Mouse (Mus musculus) cerebellum, adult 11-12 months (tissue): ENCODE measurements around the gene Pgbd1.
A peak's percentile ranks its signal among the peaks of the same experiment; 100 is the strongest.

Experiments used
- DNase-seq: peaks from one replicate; pipeline ENCODE4 v3.0.0; 2022

Gene Pgbd1

DNA sequence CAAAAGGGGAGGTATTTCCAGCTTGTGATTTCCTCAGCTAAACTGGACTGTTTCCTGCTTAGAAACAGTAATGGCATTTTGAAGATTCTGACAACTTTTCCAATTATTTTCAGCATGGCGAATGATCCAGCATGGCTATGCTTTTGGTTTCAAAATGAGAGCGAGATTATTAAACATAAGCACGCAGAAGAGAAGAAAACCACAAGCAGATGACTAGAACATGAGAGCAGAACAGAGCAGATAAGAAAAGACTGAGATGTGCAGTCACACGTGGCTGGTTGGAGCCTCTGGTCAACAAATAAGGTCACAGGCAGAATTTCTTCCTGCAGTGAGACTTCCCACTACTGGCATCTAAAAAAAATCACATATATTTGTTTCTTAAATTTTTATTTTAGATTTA, 25.6 kb downstream of the Pgbd1 start:
- DNase-seq, result no peak

DNA sequence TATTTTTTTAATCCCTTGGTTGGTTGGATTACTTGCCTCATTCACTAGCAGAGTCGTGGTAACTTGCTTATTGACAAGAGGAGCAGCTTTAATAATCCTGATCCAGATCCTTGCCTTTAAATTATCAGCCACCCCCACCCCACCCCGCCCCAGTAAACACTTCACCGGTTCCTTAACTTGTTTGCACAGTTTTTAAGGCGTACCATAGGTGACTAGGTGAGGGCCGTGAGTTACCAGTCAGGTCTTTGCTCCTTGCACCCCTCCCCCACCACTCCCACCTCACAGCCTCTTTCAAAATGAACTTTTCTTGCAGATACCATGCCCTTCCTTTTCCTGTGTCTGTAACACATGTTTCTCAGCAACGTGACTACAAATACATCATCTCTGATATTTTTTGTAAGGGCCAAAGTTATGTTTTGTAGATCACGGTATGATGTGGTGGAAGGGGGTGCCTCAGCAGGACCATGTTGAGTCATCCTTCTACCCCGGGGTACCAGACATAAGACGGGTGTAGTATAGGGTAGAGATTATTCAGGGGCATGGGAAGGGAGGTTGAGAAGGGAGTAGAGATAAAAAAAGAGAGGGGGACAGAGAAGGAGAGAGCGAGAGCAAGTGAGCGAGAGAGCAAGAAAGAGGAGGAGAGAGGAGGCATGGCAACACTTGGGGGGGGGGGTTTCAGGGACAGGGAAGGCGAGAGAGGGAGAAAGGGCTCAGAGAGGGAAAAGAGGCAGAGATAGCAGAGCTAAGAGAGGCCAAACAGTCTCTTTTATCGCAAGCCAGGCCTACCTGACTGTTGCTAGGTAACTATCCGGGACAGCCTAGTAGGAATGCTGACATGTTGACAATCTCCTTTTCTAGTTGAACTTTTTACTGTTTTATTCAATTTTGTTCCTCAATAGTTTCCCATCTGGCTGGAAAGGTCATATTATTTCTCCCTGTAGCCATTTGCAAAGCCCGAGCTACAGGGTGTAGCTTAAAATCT, 26.3 kb downstream of the Pgbd1 start:
- DNase-seq, result no peak

DNA sequence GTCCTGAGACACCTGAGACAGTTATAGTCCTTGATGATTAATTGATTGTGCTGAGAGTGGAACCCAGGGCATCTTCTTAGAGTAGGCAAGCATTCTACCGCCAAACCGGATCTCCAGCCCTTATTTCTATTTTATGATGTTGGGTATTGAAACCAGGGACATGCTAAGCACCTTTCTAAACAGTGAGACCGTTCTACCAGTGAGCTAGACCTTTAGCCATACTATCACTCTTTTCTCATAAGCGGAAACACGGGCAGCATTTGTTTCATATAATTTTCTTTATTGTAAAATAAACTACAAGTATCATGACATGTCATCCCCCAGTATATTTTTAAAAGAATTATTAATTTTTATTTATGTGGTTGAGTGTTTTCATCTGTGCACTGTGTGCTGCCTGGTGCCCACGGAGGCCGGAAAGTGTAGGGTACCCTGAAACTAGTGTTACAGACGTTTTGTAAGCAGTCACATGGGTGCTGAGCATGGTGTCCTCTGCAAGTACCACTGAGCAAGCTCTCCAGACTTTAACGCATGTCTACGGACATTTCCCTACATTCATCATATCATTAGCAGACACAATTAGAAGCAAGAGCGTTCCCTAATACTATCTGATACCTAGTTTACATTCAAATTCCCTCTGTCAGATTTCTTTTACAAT, 31.9 kb downstream of the Pgbd1 start:
- peak; percentile 16 for DNase-seq

DNA sequence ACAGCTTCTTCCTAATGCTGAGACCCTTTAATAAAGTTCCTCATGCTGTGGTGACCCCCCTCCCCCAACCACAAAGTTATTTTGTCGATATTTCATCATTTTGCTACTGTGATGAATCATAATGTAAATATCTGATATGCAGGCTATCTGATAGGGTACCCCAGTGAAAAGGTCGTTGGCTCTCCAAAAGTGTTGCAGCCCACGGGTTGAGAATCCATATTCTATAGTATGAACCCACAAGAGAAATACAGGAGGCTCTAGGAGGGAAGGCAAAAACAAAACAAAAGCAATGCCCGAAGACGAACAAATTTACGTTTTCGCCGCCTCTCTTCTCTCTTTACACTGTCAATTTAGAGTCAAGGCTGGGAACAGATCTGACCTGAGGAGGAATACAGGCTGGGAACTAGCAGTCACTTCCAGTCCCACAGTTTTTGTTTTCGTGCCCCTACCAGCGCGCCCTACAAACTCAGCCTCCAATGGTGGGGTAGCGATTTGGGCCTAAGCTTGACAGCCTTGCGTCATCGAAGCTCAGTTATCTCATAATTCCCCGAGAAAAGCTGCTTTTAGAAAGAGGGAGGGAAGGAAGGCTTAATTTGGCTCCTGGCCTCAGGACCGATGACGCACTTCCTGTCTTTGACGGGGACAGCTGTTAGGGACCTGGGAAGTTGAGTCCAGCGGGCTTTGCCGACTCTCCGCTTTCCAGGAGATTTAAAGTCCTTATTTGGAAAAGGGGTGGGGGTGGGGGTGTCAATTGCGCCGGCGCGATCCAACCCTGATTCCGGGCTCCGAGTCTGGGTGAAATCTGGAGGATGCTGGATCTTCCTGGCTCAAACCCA, 32.7 kb downstream of the Pgbd1 start:
- peak; percentile 89 for DNase-seq

DNA sequence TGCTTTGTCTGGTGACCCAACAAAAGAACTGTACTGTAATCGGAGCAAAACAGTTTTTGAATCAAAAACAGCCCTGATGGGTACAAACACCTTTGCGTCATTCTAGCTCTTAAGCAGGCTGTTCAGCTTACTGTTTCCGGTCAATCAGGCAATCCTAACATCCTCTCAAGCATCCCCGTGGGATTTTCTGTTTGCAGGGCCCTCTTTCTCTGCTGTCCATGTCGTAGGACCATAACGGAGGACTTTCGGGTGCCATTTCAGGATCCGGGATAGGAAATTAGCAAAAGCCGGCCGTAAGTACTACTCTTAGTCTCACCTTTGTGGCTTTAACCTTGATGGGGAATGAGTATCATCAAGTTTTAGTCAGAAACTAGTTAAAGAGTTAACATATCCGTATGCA, 33.5 kb downstream of the Pgbd1 start:
- DNase-seq, result no peak

DNA sequence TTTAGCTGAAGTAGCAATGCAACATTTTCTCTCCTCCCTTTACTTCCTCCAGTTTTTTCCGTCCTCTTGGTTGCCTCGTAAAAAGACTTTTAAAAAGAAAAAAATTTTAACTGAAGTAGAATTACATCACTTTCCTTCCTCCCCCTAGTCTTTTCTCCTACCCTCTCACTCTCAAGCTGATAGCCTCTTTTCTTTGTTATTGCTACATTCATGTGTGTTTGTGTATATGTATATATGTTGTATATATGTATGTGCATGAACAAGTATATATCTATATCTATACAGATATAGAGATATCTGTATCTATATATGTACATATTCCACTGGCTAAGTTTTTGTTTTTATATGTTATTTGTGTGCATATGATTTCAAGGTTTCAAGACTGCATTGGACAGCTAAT, 38.0 kb downstream of the Pgbd1 start:
- no peak for DNase-seq

DNA sequence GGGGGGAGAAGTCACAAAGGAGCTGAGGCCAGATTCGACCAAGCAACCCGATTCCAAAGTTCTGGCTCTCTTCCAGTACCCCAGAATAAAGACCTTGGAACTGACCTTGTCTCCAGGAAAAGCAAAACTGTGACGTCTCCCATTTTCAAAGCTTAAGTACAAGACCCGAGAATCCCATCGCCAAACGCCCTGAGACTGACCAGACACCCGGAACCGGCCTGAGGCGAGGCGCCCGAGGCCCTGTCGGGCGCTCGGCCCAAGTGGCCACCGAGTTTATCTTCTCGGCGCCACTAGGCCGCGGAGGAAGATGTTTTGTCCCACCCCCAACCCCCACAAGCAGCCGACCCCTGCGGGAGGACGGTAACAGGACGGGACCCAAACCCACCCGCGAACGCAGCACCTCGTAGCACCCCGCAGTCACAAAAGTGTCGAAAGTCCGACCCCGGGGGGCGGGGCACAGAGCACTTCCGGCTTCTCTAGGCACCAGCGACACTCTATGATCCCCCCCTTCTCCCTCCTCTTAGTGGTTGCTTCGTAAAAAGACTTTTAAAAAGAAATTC, 38.5 kb downstream of the Pgbd1 start, which contains the start of gene Zkscan3:
Zkscan3 (minus strand) TSS at position 469 of the 560 bp plus-strand sequence.
- peak; percentile 78 for DNase-seq

DNA sequence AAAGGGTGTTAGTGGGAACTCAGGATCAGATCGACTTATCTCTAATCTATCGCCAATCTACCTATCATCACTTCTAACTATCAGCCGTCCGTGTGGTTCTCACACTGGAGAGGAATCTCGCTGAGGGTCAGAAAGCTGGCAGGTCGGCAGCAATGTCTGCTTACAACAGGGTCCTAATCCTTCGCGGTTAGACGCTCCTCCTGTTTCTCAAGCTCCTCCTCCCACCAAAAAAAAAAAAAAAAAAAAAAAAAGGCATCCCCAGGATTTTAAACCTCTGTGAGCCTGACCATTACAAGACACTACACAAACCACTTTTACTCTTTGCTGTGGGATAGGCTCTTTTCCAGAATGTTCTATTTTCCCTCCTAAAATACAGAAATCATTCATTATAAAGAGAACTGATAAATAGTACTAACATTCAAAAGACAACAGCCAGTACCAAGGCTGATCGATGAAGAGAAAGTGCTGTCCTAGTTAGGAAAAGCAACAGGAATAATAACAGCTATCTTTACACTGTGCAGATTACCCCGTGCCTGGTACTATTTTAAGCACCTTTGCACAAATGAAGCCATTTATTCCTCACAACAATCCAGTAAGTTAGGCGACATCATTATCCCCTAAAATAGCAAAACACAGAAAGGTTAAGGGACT, 39.1 kb downstream of the Pgbd1 start:
- DNase-seq, result no peak

DNA sequence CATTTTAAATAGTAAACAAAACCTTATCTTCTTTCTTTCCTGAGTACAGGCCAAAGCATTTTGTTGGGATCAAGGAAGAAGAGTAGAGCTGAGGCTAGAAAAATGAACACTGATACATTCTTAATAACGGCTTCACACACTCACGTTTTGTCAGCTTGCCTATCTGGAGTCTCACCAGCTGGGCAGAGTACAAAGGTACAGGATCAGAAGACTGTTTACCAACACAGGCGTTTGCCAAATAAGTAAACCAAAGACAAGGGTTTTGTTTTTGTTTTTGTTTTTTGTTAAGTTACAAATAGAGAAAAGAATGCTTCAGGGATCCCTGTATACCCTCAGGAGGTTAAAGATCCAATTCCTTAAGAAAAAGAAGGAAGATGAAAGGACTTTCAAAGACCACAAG, 39.7 kb downstream of the Pgbd1 start:
- no peak for DNase-seq

DNA sequence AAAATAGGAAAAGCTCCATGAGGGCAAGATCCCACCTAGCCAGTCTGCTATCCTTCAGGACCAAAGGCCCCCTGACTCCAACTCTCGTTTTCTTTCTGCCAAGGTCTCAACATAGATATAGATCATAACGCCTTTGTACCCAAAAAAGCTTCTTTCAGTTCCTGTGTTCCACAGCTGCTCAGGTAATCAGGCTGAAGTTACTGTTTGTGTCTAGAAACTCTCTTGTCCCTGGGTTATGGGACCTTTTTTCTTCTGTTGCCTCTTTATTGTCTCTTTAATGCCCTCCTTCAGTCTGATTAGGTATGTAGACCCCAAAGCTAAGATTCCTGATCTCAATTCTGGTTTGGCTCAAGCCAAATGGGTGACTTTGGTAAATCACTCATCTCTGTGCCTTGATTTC, 43.4 kb downstream of the Pgbd1 start:
- no peak for DNase-seq

DNA sequence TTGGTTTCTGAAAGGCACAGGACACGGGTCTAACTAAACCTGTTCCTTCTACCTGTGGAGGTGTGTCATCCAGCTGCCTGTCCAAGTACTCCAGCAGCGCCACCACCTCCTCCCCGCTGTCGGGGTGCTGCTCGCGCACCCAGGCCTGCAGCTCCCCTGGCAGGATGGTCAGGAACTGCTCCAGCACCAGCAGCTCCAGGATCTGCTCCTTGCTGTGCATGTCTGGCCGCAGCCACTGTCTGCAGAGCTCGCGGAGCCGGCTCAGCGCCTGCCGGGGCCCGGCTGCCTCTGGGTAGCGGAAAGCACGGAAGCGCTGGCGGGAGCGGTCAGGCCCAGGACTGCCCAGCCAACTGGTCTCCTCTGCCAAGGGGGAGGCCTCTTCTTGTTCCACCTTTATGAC, 44.8 kb downstream of the Pgbd1 start:
- DNase-seq, result peak; percentile 37

DNA sequence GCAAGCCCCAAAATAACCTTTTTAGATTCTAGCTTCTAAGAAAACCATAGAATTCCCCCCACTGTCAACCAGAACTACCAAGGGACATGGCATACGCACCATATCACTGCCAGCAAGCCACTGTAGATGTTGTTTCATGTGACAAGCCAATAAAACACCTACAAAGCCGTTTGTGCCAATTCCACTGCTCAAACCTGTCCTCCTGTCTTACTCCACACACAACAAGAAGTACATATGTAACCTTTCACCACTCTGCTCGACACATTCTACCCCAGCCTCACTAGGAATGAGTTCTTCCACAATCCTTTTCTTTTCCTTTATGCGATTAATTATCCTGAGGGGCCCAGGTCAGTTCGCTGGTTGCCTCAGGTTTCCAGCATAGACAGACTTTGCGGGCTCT, 45.2 kb downstream of the Pgbd1 start:
- no peak for DNase-seq

DNA sequence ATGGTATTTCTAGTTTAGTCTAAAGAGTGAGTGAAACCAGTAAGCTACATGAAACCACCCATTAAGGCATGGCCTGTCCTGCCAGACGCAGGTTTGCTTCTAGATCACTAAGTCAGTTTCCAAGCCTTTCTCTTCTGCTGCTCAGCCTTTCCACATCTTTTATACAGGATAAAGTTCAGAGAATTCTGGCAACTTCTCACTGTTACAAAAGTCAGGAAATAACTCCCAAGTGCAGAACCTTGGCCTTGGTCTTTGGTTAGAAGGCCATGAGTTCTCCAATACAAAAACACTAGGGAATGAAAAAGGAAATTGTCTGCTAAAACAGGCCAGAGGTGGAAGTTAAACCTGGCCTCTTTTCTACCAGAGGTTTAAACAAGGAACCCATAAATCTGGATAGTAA, 45.6 kb downstream of the Pgbd1 start:
- no peak for DNase-seq

DNA sequence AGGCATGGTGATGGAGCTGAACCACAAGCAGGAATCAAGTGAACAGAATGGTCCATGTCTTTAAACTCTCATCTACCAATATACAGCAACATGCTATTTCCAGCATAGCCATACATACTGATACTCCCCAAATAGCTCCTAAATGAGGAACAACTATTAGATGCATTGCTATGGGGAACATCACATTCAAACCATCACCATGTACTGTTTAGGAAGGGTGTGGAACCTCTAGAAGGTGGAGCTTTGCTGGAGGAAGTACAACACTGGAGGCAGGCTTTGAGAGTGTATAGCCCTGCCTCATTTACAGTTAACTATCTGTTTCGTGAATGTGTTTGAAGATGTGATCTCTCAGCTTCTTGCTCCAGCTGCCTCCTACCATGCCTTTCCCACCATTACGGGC, 63.1 kb downstream of the Pgbd1 start:
- no peak for DNase-seq

DNA sequence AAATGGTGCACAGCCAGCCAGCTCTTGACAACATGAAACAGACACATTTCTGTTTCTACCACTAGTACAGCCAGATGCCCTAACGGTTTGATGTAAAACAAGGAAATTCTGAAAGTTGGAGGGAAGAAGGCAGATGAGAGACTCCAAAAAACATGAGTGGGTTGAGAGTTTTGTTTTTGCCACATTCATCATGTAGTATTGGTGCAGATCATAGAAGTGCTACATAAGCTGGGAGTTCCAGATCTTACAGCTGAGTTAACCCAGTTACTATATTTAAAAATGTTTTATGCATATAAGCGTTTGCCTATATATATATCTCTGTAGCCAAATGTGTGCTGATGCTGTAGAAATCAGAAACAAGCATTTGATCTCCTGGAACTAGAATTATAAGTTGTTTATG, 68.2 kb downstream of the Pgbd1 start:
- DNase-seq, result no peak
